Comparison of ENCODE assay signal across 20 mouse cellular contexts in the genomic region with DNA sequence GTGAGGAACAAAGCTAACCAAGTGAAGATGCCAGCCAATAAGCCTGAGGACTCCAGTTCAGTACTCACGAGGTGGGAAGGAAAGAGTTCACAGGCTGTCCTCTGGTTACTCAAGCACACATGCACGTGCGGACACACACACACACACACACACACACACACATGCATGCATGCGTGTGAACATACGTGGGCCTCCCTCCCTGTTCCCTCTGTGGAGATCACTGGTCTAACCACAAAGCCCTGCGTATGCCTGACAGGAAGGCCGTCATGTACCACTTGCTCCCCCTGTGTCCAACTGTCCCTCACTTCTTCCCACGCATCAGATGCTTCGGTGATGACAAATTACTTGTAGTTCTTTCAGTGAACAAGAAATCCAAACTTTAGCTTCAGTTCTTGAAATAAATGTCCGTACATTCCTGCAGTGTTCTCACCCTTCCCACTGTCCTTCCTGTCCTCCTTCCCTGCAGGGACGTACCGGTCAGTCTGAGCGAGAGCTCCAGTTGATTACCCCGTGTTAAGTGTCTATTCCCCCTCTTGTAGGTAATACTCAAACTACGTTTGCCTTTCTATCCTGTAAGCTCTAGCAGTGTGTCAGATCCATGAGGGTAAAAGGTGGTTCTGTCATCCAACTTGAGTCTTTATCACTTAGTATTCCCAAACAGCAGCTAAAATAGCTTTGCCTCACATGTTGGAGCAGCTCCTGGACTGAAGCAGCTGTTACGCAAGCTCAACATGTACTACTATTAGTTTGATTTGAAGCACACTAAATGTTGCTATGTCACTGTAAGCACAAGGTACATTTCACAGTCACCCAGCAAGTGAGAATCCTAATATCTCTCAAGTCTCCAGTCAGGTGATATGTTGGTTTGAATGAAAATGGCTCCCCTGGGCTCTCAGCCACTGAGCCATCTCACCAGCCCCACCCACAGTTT. TPM values are rescaled to one million over a fixed set of nuclear protein-coding genes. Genes with fewer than 3 reads are reported as not detected.
DNase-seq lines count a peak whose midpoint lies in the region; ATAC-seq and TF ChIP-seq lines count a peak whose summit lies in the region.
"Had no signal": no experiment of that assay in that cellular context is flagged by ENCODE, and none has a peak within 500 bp of the region (broad histone marks: within the 10 kb centered on the region; RNA-seq: fewer than 3 reads in every experiment).

No protein-coding gene starts in this region.

- no peaks in the 10 kb centered on the region for H3K9me3 ChIP-seq in forebrain, embryonic 11.5 days (ENCODE audit: control insufficient read depth, low read length)
- no peaks in the 10 kb centered on the region for H3K9me3 ChIP-seq in forebrain, embryonic 16.5 days (ENCODE audit: control insufficient read depth, low read length)
- no peaks in the 10 kb centered on the region for H3K9me3 ChIP-seq in heart, postnatal 0 days (replicated peaks; ENCODE audit: control insufficient read depth, low read length)
- H3K9me3 ChIP-seq: embryonic facial prominence, embryonic 12.5 days; heart, embryonic 15.5 days; megakaryocyte, embryonic 14.5 days; neural tube, embryonic 13.5 days had no signal

- no peak overlapping the region for H3K27ac ChIP-seq in forebrain, embryonic 11.5 days (ENCODE audit: low read depth, low read length)
- H3K27ac ChIP-seq in forebrain, embryonic 16.5 days (ENCODE audit: low read length), result no peak overlapping the region
- peak overlapping the region; percentile 34; the same call in 1 of the 2 replicates for H3K27ac ChIP-seq in heart, postnatal 0 days (ENCODE audit: low read depth)
- H3K27ac ChIP-seq: embryonic facial prominence, embryonic 12.5 days; heart, embryonic 15.5 days had no signal

- no peak overlapping the region for H3K9ac ChIP-seq in forebrain, embryonic 11.5 days (ENCODE audit: low read length)
- H3K9ac ChIP-seq in forebrain, embryonic 16.5 days (replicated peaks; ENCODE audit: low read depth, low read length), result no peak overlapping the region
- no peak overlapping the region for H3K9ac ChIP-seq in heart, postnatal 0 days (replicated peaks; ENCODE audit: low read depth, low read length)
- H3K9ac ChIP-seq: embryonic facial prominence, embryonic 12.5 days; heart, embryonic 15.5 days; lung, embryonic 14.5 days had no signal

- no peak overlapping the region for H3K4me3 ChIP-seq in forebrain, embryonic 11.5 days (ENCODE audit: low read depth, low read length)
- no peak overlapping the region for H3K4me3 ChIP-seq in forebrain, embryonic 16.5 days (replicated peaks; ENCODE audit: low read length)
- no peak overlapping the region for H3K4me3 ChIP-seq in heart, postnatal 0 days (ENCODE audit: low read depth, low read length)
- H3K4me3 ChIP-seq: embryonic facial prominence, embryonic 12.5 days; heart, embryonic 15.5 days; megakaryocyte, embryonic 14.5 days; neural tube, embryonic 13.5 days had no signal

- no peak for TF ChIP-seq EP300 in heart, postnatal 0 days (IDR thresholded peaks at IDR 0.05; ENCODE audit: low read depth)

- intact Hi-C loops in heart, postnatal 25 days (cut with DNase I), result no loop called here

- no peak for TF ChIP-seq CTCF in heart, postnatal 0 days (IDR thresholded peaks at IDR 0.05; ENCODE audit: low read depth)

- 93% methylated on average over 16 of the region's 16 CpGs for WGBS in forebrain, embryonic 11.5 days
- 88% methylated on average over 16 of the region's 16 CpGs for WGBS in forebrain, embryonic 16.5 days
- 78% methylated on average over 16 of the region's 16 CpGs for WGBS in heart, postnatal 0 days

- H3K4me2 ChIP-seq in forebrain, embryonic 11.5 days (ENCODE audit: low read depth, low read length, severe bottlenecking), result no peak overlapping the region
- no peak overlapping the region for H3K4me2 ChIP-seq in forebrain, embryonic 16.5 days (ENCODE audit: low read length)
- no peak overlapping the region for H3K4me2 ChIP-seq in heart, postnatal 0 days (ENCODE audit: low read depth, low read length)
- H3K4me2 ChIP-seq: embryonic facial prominence, embryonic 12.5 days; heart, embryonic 15.5 days; liver, embryonic 11.5 days; lung, embryonic 14.5 days had no signal

- no peak for ATAC-seq in forebrain, embryonic 11.5 days (replicated peaks; ENCODE audit: low FRiP score)
- ATAC-seq in forebrain, embryonic 16.5 days, result no peak
- ATAC-seq in heart, postnatal 0 days (ENCODE audit: insufficient read depth, low read depth), result no peak
- ATAC-seq: hindbrain, embryonic 16.5 days had no signal

- no peaks in the 10 kb centered on the region for H3K4me1 ChIP-seq in forebrain, embryonic 11.5 days (replicated peaks; ENCODE audit: control insufficient read depth, insufficient read depth, low read length)
- peaks cover 26% of the 10 kb centered on the region for H3K4me1 ChIP-seq in forebrain, embryonic 16.5 days (replicated peaks; ENCODE audit: control insufficient read depth, insufficient read depth, low read length)
- peaks cover 31% of the 10 kb centered on the region; the same call in 1 of the 2 replicates for H3K4me1 ChIP-seq in heart, postnatal 0 days (ENCODE audit: control insufficient read depth, insufficient read depth)

- H3K27me3 ChIP-seq in forebrain, embryonic 11.5 days (ENCODE audit: control insufficient read depth, insufficient read depth, low read length), result no peaks in the 10 kb centered on the region
- no peaks in the 10 kb centered on the region for H3K27me3 ChIP-seq in forebrain, embryonic 16.5 days (replicated peaks; ENCODE audit: control insufficient read depth, insufficient read depth, low read length)
- H3K27me3 ChIP-seq in heart, postnatal 0 days (ENCODE audit: control insufficient read depth, insufficient read depth, low read length), result no peaks in the 10 kb centered on the region
- H3K27me3 ChIP-seq: embryonic facial prominence, embryonic 12.5 days; heart, embryonic 15.5 days; megakaryocyte, embryonic 14.5 days; neural tube, embryonic 13.5 days had no signal

- peak; percentile 20 for DNase-seq in forebrain, embryonic 11.5 days (ENCODE audit: low spot score)
- peak; percentile 38 for DNase-seq in heart, postnatal 0 days (ENCODE audit: low spot score)
- DNase-seq in heart, postnatal 25 days (ENCODE audit: low spot score), result no peak
- DNase-seq in right cerebral cortex, adult 18-20 months, result peak; percentile 69
- no peak for DNase-seq in right cerebral cortex, postnatal 25 days
- DNase-seq in telencephalon, adult 2 months (ENCODE audit: low read depth, low spot score), result peak; percentile 55
- DNase-seq in layer of hippocampus, adult 9-11 months, result no peak
- DNase-seq: cerebellum, adult 11-12 months; kidney, adult 18-20 months; kidney, postnatal 36 days; layer of hippocampus, postnatal 36 days; lung, embryonic 14.5 days; thymus, postnatal 14 days had no signal

- no peaks in the 10 kb centered on the region for H3K36me3 ChIP-seq in forebrain, embryonic 11.5 days (ENCODE audit: control insufficient read depth, insufficient read depth, low read length)
- no peaks in the 10 kb centered on the region for H3K36me3 ChIP-seq in forebrain, embryonic 16.5 days (ENCODE audit: control insufficient read depth, insufficient read depth)
- 0 out of 2 replicates have a peak, but pooled peaks cover 6% of the 10 kb centered on the region for H3K36me3 ChIP-seq in heart, postnatal 0 days (replicated peaks; ENCODE audit: control insufficient read depth, insufficient read depth, low read length)
- H3K36me3 ChIP-seq: heart, embryonic 15.5 days; neural tube, embryonic 13.5 days had no signal

RNA-seq across cellular contexts. Expression of a gene that starts 53.4 kb away (rescaled TPM):
- polyA plus RNA-seq in forebrain, embryonic 11.5 days (2014; fragmentation: Nextera tagmentation; extraction: Ambion mirVana), result 73.3 and 87.6 TPM in 2 replicates
- 95.1 and 118 TPM in 2 replicates for polyA plus RNA-seq in forebrain, embryonic 16.5 days (2015; fragmentation: Nextera tagmentation; extraction: Ambion mirVana)
- 51.1 and 53.7 TPM in 2 replicates for total RNA-seq in heart, postnatal 0 days (2014; rRNA removed; ENCODE audit: low replicate concordance)
- 84.5 and 86.0 TPM in 2 replicates for polyA plus RNA-seq in heart, postnatal 0 days (2015; fragmentation: Nextera tagmentation; extraction: Ambion mirVana)
- total RNA-seq in heart, postnatal 25 days (2021), result 10 to 100 TPM; 84.2 to 88.3 TPM

Comparison
In these comparisons a context has a peak if more than half of its experiments do, and no peak if none do; other contexts are left out.
1. DNase-seq: peak in forebrain, embryonic 11.5 days (single experiment), heart, postnatal 0 days (single experiment), right cerebral cortex, adult 18-20 months (single experiment) and telencephalon, adult 2 months (single experiment); none in heart, postnatal 25 days (single experiment), right cerebral cortex, postnatal 25 days (single experiment) and layer of hippocampus, adult 9-11 months (single experiment).